Mouse (Mus musculus) neural tube, embryonic 11.5 days (tissue): ENCODE measurements around the gene Gas8. TPM values are rescaled to one million over a fixed set of nuclear protein-coding genes. Genes with fewer than 3 reads are reported as not detected.

Experiments
- ATAC-seq: fragments of 200-750 bp; cut with Nextera tagmentation; 2 replicates; pipeline ENCODE4 v1.8.0; 2017; ENCODE audit warnings: moderate number of reproducible peaks, mild to moderate bottlenecking, moderate TSS enrichment, moderate library complexity; ENCODE audit not compliant: insufficient read depth, low FRiP score, low TSS enrichment
- DNase-seq: peaks from one replicate; pipeline ENCODE4 v3.0.0-alpha.2; 2015; ENCODE audit warnings: low spot score
- H3K27ac ChIP-seq: fragments of 300-500 bp; sonication (generic); 2 replicates; pipeline ENCODE4 v1.5.1; 2014; ENCODE audit warnings: low read depth, mild to moderate bottlenecking, low read length
- H3K27me3 ChIP-seq: fragments of 300-500 bp; sonication (generic); 2 replicates; pipeline ENCODE4 v1.6.1; 2014; ENCODE audit warnings: mild to moderate bottlenecking, low read length, mixed read lengths; ENCODE audit not compliant: control insufficient read depth, insufficient read depth
- H3K36me3 ChIP-seq: fragments of 300-500 bp; sonication (generic); 2 replicates; pipeline ENCODE4 v1.6.1; 2014; ENCODE audit warnings: mild to moderate bottlenecking, low read length, moderate library complexity, mixed read lengths; ENCODE audit not compliant: control insufficient read depth, insufficient read depth
- H3K4me1 ChIP-seq: fragments of 300-500 bp; sonication (generic); 2 replicates; pipeline ENCODE4 v1.6.1; 2014; ENCODE audit warnings: low read length, mixed read lengths; ENCODE audit not compliant: control insufficient read depth, insufficient read depth
- H3K4me2 ChIP-seq: fragments of 300-500 bp; sonication (generic); 2 replicates; pipeline ENCODE4 v1.6.1; 2014; ENCODE audit warnings: low read depth, mild to moderate bottlenecking, moderate library complexity
- H3K4me3 ChIP-seq: fragments of 300-500 bp; sonication (generic); 2 replicates; pipeline ENCODE4 v1.5.1; 2014; ENCODE audit warnings: low read depth, low read length
- H3K9ac ChIP-seq: fragments of 300-500 bp; sonication (generic); 2 replicates; pipeline ENCODE4 v1.6.1; 2014; ENCODE audit warnings: mild to moderate bottlenecking, low read length
- H3K9me3 ChIP-seq: fragments of 300-500 bp; sonication (generic); 2 replicates; pipeline ENCODE4 v1.6.1; 2016; ENCODE audit warnings: low read length; ENCODE audit not compliant: control insufficient read depth
- WGBS: fragments of 180-500 bp; shearing (Covaris S2); extraction: QIAGEN DNeasy Blood & Tissue Kit; methylation state at CpG from one replicate; pipeline ENCODE4 v1.1.7; 2014; 5-methylcytosine and 5-hydroxymethylcytosine counted together
- polyA plus RNA-seq: library from polyadenylated mRNA; unstranded; fragments of >200 nt; fragmentation: Nextera tagmentation; extraction: Ambion mirVana; gene quantifications from 2 replicates; pipeline ENCODE4 v1.2.1, GENCODE M21; 2014

Gas8 gene
- polyA plus RNA-seq, 1 experiment from 2014 or later, result 39.0 TPM

DNA sequence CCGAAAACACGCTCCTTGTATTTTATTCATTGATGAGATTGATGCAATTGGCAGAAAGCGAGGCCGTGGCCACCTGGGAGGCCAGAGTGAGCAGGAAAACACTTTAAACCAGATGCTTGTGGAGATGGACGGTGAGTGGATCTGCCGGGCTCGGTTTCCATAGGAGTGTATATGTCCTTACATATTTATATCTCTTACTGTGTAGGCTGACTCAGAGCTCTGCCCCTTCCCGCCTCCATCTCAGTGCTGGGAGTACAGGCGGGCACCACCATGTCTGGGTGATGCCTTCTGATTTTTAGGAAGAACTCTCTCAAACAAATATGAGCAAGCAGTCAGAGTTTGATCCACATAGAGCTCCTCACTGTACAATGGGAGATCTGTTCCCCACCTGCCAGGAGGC is 25.7 kb upstream of the Gas8 start:
- H3K9ac ChIP-seq, result no peak overlapping the region
- H3K9me3 ChIP-seq, result no peaks in the 10 kb centered on the region
- ATAC-seq (no peak), DNase-seq (no peak)
- H3K4me2 ChIP-seq, result no peak overlapping the region
- no peak overlapping the region for H3K4me3 ChIP-seq
- WGBS, result 94% methylated on average over 9 of the region's 9 CpGs
- H3K27ac ChIP-seq, result no peak overlapping the region
- H3K4me1 ChIP-seq, result no peaks in the 10 kb centered on the region
- no peaks in the 10 kb centered on the region for H3K27me3 ChIP-seq
- H3K36me3 ChIP-seq, result peaks cover 42% of the 10 kb centered on the region

- Histone ChIP-seq H3K27me3 (no peaks in the 10 kb centered on the region), H3K9me3 (no peaks in the 10 kb centered on the region), H3K27ac (no peak overlapping the region), H3K4me2 (no peak overlapping the region), H3K4me1 (no peaks in the 10 kb centered on the region), H3K36me3 (peaks cover 37% of the 10 kb centered on the region), H3K9ac (no peak overlapping the region), H3K4me3 (no peak overlapping the region)
- DNase-seq (no peak), ATAC-seq (no peak)
- 82% methylated on average over 4 of the region's 4 CpGs for WGBS
Measured at GRCm38 (mm10) chr8:123497699-123498098, 20.9 kb upstream of the Gas8 start.

- DNase-seq (no peak), ATAC-seq (no peak)
- no peak overlapping the region for H3K4me2 ChIP-seq
- H3K4me3 ChIP-seq, result no peak overlapping the region
- peaks cover 37% of the 10 kb centered on the region for H3K36me3 ChIP-seq
- no peaks in the 10 kb centered on the region for H3K4me1 ChIP-seq
- H3K9me3 ChIP-seq, result no peaks in the 10 kb centered on the region
- H3K27me3 ChIP-seq, result no peaks in the 10 kb centered on the region
- 89% methylated on average over 11 of the region's 11 CpGs for WGBS
- no peak overlapping the region for H3K9ac ChIP-seq
- no peak overlapping the region for H3K27ac ChIP-seq
Measured at GRCm38 (mm10) chr8:123498963-123499362, 19.7 kb upstream of the Gas8 start.

- Histone ChIP-seq H3K9me3 (no peaks in the 10 kb centered on the region), H3K4me2 (no peak overlapping the region), H3K36me3 (peaks cover 32% of the 10 kb centered on the region), H3K4me3 (no peak overlapping the region), H3K9ac (no peak overlapping the region), H3K4me1 (no peaks in the 10 kb centered on the region), H3K27me3 (no peaks in the 10 kb centered on the region), H3K27ac (no peak overlapping the region)
- ATAC-seq (no peak), DNase-seq (no peak)
- WGBS, result 94% methylated on average over 11 of the region's 11 CpGs
Measured at GRCm38 (mm10) chr8:123499556-123499955, 19.1 kb upstream of the Gas8 start.

DNA sequence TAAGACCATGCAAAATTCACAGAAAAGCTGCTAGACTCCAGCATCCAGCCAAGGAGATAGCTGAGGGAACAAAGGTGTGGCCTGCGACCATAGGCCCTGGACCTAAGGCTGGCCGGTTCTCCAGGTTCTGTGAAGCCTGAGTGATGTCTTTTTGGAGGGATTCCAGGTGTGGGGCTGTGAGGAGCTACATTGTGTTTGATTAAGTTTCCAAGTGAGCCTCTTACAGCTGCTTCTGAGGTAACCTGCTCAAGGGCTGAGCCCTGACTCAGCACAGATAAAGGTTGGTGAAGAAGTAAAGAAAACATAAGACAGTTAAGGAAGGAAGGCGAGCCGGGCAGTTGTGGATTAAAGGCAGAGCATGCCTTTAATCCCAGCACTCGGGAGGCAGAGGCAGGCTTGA is 16.4 kb upstream of the Gas8 start:
- no peak for DNase-seq
- no peaks in the 10 kb centered on the region for H3K9me3 ChIP-seq
- H3K4me3 ChIP-seq, result no peak overlapping the region
- ATAC-seq, result no peak
- no peak overlapping the region for H3K9ac ChIP-seq
- 95% methylated on average over 5 of the region's 5 CpGs for WGBS
- H3K4me1 ChIP-seq, result no peaks in the 10 kb centered on the region
- H3K4me2 ChIP-seq, result no peak overlapping the region
- H3K27me3 ChIP-seq, result no peaks in the 10 kb centered on the region
- H3K36me3 ChIP-seq, result peaks cover 25% of the 10 kb centered on the region
- no peak overlapping the region for H3K27ac ChIP-seq

- no peak for ATAC-seq
- DNase-seq, result no peak
- Histone ChIP-seq H3K4me3 (no peak overlapping the region), H3K27me3 (no peaks in the 10 kb centered on the region), H3K4me1 (no peaks in the 10 kb centered on the region), H3K9me3 (no peaks in the 10 kb centered on the region), H3K9ac (no peak overlapping the region), H3K27ac (no peak overlapping the region), H3K4me2 (no peak overlapping the region), H3K36me3 (peaks cover 22% of the 10 kb centered on the region)
- WGBS, result 96% methylated on average over 6 of the region's 6 CpGs
Measured at GRCm38 (mm10) chr8:123503801-123504467, 14.7 kb upstream of the Gas8 start.

DNA sequence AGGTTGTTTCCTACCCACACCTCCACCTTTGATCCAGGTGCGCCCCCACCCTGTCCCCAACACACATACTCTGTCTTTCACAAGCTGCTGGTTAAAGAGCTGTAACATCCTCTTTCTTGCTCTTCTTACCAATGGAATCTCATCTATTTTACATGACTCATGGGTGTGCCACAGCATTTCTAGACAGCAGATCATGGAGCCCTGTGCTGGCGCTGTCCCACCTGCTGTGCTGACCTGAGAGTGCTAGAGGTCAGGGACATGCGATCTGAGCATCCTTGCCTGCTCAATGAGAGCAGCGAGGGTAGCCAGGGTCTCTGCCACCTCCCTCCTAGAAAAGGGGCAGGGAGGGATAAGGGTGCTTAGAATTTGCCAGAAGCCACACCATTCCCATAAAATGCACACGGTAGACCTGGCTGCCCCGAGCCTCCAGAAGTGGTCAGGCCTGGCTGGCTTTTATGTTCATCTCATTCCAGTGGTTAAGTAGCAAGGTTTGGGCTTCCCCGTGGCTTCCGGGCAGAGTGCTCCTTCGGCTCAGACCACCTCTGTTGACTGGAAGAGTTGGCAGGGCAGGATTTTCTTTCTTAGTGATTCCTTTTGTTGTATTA is 13.9 kb upstream of the Gas8 start:
- ATAC-seq (no peak), DNase-seq (no peak)
- Histone ChIP-seq H3K4me2 (no peak overlapping the region), H3K36me3 (peaks cover 22% of the 10 kb centered on the region), H3K4me1 (no peaks in the 10 kb centered on the region), H3K9me3 (no peaks in the 10 kb centered on the region), H3K27ac (no peak overlapping the region), H3K9ac (no peak overlapping the region), H3K4me3 (no peak overlapping the region), H3K27me3 (no peaks in the 10 kb centered on the region)
- WGBS, result 90% methylated on average over 9 of the region's 9 CpGs

GRCm38 (mm10) chr8:123505267-123505666 is 13.4 kb upstream of the Gas8 start:
- Histone ChIP-seq H3K27me3 (no peaks in the 10 kb centered on the region), H3K9ac (no peak overlapping the region), H3K9me3 (no peaks in the 10 kb centered on the region), H3K4me2 (no peak overlapping the region), H3K4me1 (no peaks in the 10 kb centered on the region), H3K4me3 (no peak overlapping the region), H3K27ac (no peak overlapping the region), H3K36me3 (peaks cover 22% of the 10 kb centered on the region)
- no peak for DNase-seq
- ATAC-seq, result no peak
- 93% methylated on average over 4 of the region's 4 CpGs for WGBS

DNA sequence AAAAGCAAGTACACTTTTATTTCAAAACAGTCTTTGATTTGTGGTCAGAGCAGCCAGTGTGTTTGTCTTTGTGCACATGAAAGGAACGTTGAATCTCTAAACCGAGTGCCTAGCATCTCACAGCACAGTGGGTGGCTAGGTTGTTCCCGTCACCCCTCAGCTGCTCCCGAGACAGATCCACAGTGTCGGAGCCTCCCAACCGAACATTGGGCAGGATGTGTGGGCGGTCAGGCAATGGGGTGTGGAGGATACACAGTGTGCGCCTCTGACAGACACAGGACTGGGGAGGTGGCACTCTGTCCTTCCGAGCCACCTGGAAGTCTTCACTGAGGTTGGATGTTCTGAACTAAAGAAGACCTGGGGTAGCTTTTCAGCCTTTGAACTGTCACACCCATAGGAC is 12.9 kb upstream of the Gas8 start:
- Histone ChIP-seq H3K4me3 (no peak overlapping the region), H3K4me1 (no peaks in the 10 kb centered on the region), H3K27me3 (no peaks in the 10 kb centered on the region), H3K9ac (no peak overlapping the region), H3K4me2 (no peak overlapping the region), H3K27ac (no peak overlapping the region), H3K36me3 (peaks cover 22% of the 10 kb centered on the region), H3K9me3 (no peaks in the 10 kb centered on the region)
- 89% methylated on average over 9 of the region's 9 CpGs for WGBS
- ATAC-seq (no peak), DNase-seq (no peak)
